Mouse (Mus musculus): ENCODE measurements around the gene Rab11fip5.

Rab11fip5 gene

GRCm38 (mm10) chr6:85346028-85346634 lies 28.3 kb downstream of the Rab11fip5 start:
- DNase-seq (ENCODE audit: low spot score) = peak; percentile 73

- DNase-seq (ENCODE audit: low spot score) = no peak
These were observed 29.5 kb downstream of the Rab11fip5 start for GRCm38 (mm10) chr6:85344929-85345328.

GRCm38 (mm10) chr6:85343027-85343426 lies 31.4 kb downstream of the Rab11fip5 start:
- DNase-seq (ENCODE audit: low spot score) = no peak

GRCm38 (mm10) chr6:85341814-85342501 lies 32.5 kb downstream of the Rab11fip5 start:
- DNase-seq (ENCODE audit: low spot score) = no peak

- DNase-seq (ENCODE audit: low spot score) = no peak
These were observed 34.2 kb downstream of the Rab11fip5 start for GRCm38 (mm10) chr6:85340184-85340583.

GRCm38 (mm10) chr6:85339273-85339901 lies 35.0 kb downstream of the Rab11fip5 start:
- no peak for DNase-seq (ENCODE audit: low spot score)

GRCm38 (mm10) chr6:85336944-85337343 lies 37.5 kb downstream of the Rab11fip5 start:
- no peak for DNase-seq (ENCODE audit: low spot score)

GRCm38 (mm10) chr6:85335352-85335751 lies 39.1 kb downstream of the Rab11fip5 start:
- no peak for DNase-seq (ENCODE audit: low spot score)

GRCm38 (mm10) chr6:85334851-85335250 lies 39.6 kb downstream of the Rab11fip5 start:
- DNase-seq (ENCODE audit: low spot score) = no peak

GRCm38 (mm10) chr6:85334251-85334650 lies 40.2 kb downstream of the Rab11fip5 start:
- no peak for DNase-seq (ENCODE audit: low spot score)

- DNase-seq (ENCODE audit: low spot score) = no peak
These were observed 40.7 kb downstream of the Rab11fip5 start for GRCm38 (mm10) chr6:85333732-85334131.

GRCm38 (mm10) chr6:85333000-85333669 lies 41.3 kb downstream of the Rab11fip5 start, which contains the start of gene Sfxn5:
Sfxn5 (minus strand) TSS chr6:85333422.
- peak; percentile 96 for DNase-seq (ENCODE audit: low spot score)

GRCm38 (mm10) chr6:85332351-85332999 lies 42.0 kb downstream of the Rab11fip5 start:
- DNase-seq (ENCODE audit: low spot score) = no peak

GRCm38 (mm10) chr6:85331736-85332135 lies 42.7 kb downstream of the Rab11fip5 start:
- no peak for DNase-seq (ENCODE audit: low spot score)

GRCm38 (mm10) chr6:85331221-85331735 lies 43.2 kb downstream of the Rab11fip5 start:
- DNase-seq (ENCODE audit: low spot score) = peak; percentile 50

- no peak for DNase-seq (ENCODE audit: low spot score)
These were observed 44.7 kb downstream of the Rab11fip5 start for GRCm38 (mm10) chr6:85329666-85330185.

- no peak for DNase-seq (ENCODE audit: low spot score)
These were observed 47.9 kb downstream of the Rab11fip5 start for GRCm38 (mm10) chr6:85326564-85326963.

GRCm38 (mm10) chr6:85325109-85325508 lies 49.3 kb downstream of the Rab11fip5 start:
- DNase-seq (ENCODE audit: low spot score) = no peak

- DNase-seq (ENCODE audit: low spot score) = no peak
These were observed 54.0 kb downstream of the Rab11fip5 start for GRCm38 (mm10) chr6:85320445-85320866.

GRCm38 (mm10) chr6:85316211-85316610 lies 58.2 kb downstream of the Rab11fip5 start:
- no peak for DNase-seq (ENCODE audit: low spot score)

GRCm38 (mm10) chr6:85314064-85314798 lies 60.2 kb downstream of the Rab11fip5 start:
- no peak for DNase-seq (ENCODE audit: low spot score)
